Mouse (Mus musculus) heart, embryonic 11.5 days (tissue): ENCODE measurements around the gene Strn3. TPM values are rescaled to one million over a fixed set of nuclear protein-coding genes. Genes with fewer than 3 reads are reported as not detected.

ENCODE experiments used
- ATAC-seq: fragments of 200-750 bp; cut with Nextera tagmentation; replicated peaks from 2 replicates; pipeline ENCODE4 v1.8.0; 2017; ENCODE audit warnings: moderate library complexity; ENCODE audit not compliant: insufficient number of reproducible peaks, low FRiP score, low TSS enrichment
- H3K27ac ChIP-seq: fragments of 300-500 bp; sonication (generic); 2 replicates; pipeline ENCODE4 v1.5.1; 2014; ENCODE audit warnings: mild to moderate bottlenecking, low read depth, low read length
- H3K27me3 ChIP-seq: fragments of 300-500 bp; sonication (generic); 2 replicates; pipeline ENCODE4 v1.6.1; 2014; ENCODE audit warnings: mild to moderate bottlenecking, low read length, mixed read lengths; ENCODE audit not compliant: control insufficient read depth, insufficient read depth
- H3K36me3 ChIP-seq: fragments of 300-500 bp; sonication (generic); 2 replicates; pipeline ENCODE4 v1.6.1; 2014; ENCODE audit warnings: mild to moderate bottlenecking, low read length, moderate library complexity, mixed read lengths; ENCODE audit not compliant: control insufficient read depth, insufficient read depth
- H3K4me1 ChIP-seq: fragments of 300-500 bp; sonication (generic); 2 replicates; pipeline ENCODE4 v1.6.1; 2014; ENCODE audit warnings: low read length; ENCODE audit not compliant: control insufficient read depth, insufficient read depth
- H3K4me2 ChIP-seq: fragments of 300-500 bp; sonication (generic); 2 replicates; pipeline ENCODE4 v1.6.1; 2014; ENCODE audit warnings: mild to moderate bottlenecking, moderate library complexity
- H3K4me3 ChIP-seq: fragments of 300-500 bp; sonication (generic); 2 replicates; pipeline ENCODE4 v1.5.1; 2014; ENCODE audit warnings: low read depth, low read length
- H3K9ac ChIP-seq: fragments of 300-500 bp; sonication (generic); 2 replicates; pipeline ENCODE4 v1.6.1; 2014; ENCODE audit warnings: mild to moderate bottlenecking, low read depth, low read length, moderate library complexity
- H3K9me3 ChIP-seq: fragments of 300-500 bp; sonication (generic); replicated peaks from 2 replicates; pipeline ENCODE4 v1.6.1; 2016; ENCODE audit warnings: low read length; ENCODE audit not compliant: control insufficient read depth
- WGBS: fragments of 180-500 bp; shearing (Covaris S2); extraction: QIAGEN DNeasy Blood & Tissue Kit; methylation state at CpG from one replicate; pipeline ENCODE4 v1.1.7; 2014; ENCODE audit not compliant: insufficient replicate concordance; 5-methylcytosine and 5-hydroxymethylcytosine counted together
- polyA plus RNA-seq: library from polyadenylated mRNA; unstranded; fragments of >200 nt; fragmentation: Nextera tagmentation; extraction: Ambion mirVana; gene quantifications from 2 replicates; pipeline ENCODE4 v1.2.1, GENCODE M21; 2014

Strn3 gene
- polyA plus RNA-seq, 1 experiment from 2014 or later, result 46.1 TPM

DNA sequence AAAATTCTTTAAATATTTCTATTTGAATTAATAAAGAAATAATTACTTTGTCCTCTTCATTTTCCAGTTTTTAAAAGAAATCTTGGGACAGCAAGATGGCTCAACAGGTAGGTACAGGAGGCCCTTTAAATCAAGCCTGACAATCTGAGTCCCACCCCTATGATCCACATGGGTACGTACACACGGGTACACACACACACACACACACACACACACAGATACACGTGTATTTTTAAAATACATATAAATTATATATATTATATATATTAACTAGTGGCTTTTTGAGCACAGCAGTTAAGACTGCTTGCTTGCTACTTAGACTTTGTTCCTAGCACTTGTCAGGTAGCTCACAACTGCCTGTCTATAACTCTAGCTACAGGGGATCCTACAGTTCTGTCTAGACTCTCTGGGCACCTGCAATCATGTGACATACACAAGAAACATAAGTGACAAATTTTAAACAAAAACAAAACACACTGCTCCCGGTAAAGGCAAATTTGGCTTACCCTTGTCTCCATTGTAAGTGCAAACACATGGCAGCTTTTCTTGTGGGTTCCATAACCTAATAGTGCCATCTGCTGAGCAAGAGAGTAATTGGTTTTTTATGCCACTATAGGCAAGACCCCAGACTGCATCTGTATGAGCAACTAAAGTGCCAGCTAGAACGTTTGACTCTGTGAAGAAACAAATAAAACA, 68.9 kb downstream of the Strn3 start:
- no peak for ATAC-seq
- no peaks in the 10 kb centered on the region for H3K9me3 ChIP-seq
- 85% methylated on average over 5 of the region's 5 CpGs for WGBS
- no peaks in the 10 kb centered on the region for H3K27me3 ChIP-seq
- no peak overlapping the region for H3K4me3 ChIP-seq
- 0 out of 2 replicates have a peak, but pooled peaks cover 2% of the 10 kb centered on the region for H3K36me3 ChIP-seq
- H3K9ac ChIP-seq, result no peak overlapping the region
- no peak overlapping the region for H3K4me2 ChIP-seq
- no peak overlapping the region for H3K27ac ChIP-seq
- no peaks in the 10 kb centered on the region for H3K4me1 ChIP-seq

DNA sequence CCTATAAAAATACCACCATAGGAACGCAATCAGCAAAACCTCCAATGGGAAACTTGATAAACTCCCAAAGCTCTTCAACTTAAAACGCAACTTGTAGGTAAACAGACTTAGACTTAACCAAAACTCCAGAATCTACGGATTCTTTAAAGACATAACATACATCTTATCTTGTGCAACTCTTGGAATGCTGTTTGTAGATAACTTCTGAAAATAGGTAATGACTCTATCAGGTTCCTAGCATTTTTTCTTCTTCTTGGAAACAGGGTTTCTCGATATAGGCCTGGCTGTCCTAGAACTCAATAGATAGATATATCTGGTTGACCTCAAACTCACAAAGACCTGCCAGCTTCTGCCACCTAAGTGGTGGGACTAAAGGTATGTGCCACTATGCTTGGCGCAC, 70.5 kb downstream of the Strn3 start:
- no peak overlapping the region for H3K4me3 ChIP-seq
- no peak overlapping the region for H3K9ac ChIP-seq
- no peaks in the 10 kb centered on the region for H3K9me3 ChIP-seq
- no peak for ATAC-seq
- peaks cover 8% of the 10 kb centered on the region for H3K36me3 ChIP-seq
- WGBS, result 76% methylated on average over 5 of the region's 5 CpGs
- H3K27me3 ChIP-seq, result no peaks in the 10 kb centered on the region
- no peaks in the 10 kb centered on the region for H3K4me1 ChIP-seq
- H3K4me2 ChIP-seq, result no peak overlapping the region
- H3K27ac ChIP-seq, result no peak overlapping the region

DNA sequence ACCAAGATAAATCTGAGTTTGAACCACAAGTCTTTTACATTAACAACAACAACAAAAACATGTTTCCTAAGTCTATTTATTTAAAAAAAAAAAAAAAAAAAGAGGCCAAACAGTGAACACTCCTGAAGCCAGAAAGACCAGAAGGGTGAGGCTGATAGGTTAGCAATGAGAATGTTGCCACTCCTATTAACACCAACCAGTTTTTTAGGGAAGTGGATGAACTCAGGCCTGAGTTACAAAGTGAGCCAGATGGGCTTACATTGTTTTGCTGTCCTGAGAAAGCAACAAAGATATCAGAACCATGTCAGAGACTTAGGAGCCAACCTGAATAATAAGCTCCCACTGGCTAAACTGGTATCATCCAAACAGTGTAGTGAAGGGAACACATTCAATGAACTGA, 71.1 kb downstream of the Strn3 start:
- H3K27ac ChIP-seq, result no peak overlapping the region
- ATAC-seq, result no peak
- H3K36me3 ChIP-seq, result peaks cover 8% of the 10 kb centered on the region
- no peaks in the 10 kb centered on the region for H3K27me3 ChIP-seq
- H3K9me3 ChIP-seq, result no peaks in the 10 kb centered on the region
- no peak overlapping the region for H3K9ac ChIP-seq
- H3K4me3 ChIP-seq, result no peak overlapping the region
- no peak overlapping the region for H3K4me2 ChIP-seq
- H3K4me1 ChIP-seq, result no peaks in the 10 kb centered on the region

DNA sequence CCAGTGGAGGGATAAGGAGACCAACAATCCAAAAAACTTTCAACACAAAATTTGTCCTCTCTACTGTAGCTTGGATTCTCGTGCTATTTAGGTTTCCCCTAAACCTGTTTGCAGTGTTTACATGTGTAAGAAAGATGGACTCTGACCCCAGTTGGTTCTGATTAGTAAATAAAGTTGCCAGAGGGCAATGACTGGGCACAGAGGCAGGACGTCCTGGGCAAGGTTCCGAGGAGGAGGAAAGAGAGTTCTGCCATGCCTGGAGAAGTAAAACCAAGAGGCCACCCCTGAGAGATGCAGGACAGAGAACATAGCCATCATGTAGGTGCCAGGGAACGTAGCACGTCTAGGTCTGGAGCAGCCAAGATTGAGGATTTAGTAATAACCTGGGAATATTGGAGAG, 79.3 kb downstream of the Strn3 start:
- Histone ChIP-seq H3K9me3 (no peaks in the 10 kb centered on the region), H3K27ac (no peak overlapping the region), H3K4me1 (no peaks in the 10 kb centered on the region), H3K4me3 (no peak overlapping the region), H3K36me3 (peaks cover 18% of the 10 kb centered on the region), H3K9ac (no peak overlapping the region), H3K4me2 (no peak overlapping the region), H3K27me3 (no peaks in the 10 kb centered on the region)
- 87% methylated on average over 5 of the region's 5 CpGs for WGBS
- no peak for ATAC-seq

DNA sequence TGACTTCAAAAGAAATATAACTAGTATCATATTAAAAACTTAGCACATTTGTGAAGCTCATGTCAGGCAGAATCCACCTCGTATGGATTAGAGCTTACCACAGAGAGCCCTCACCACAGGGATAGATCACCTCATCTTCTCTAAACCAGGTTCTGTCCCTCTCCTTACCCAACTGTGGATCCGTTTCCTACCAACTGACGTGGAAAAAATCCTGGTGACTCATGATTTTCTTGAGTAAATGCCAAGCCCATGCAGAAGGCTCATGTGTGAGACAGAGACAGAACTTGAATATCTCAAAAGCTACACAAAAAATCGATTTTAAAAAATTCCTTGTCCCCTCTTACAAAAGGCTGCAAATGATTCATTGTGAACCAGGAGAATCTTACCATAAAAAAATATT, 85.6 kb downstream of the Strn3 start:
- H3K4me1 ChIP-seq, result no peaks in the 10 kb centered on the region
- no peak overlapping the region for H3K27ac ChIP-seq
- H3K9me3 ChIP-seq, result no peaks in the 10 kb centered on the region
- H3K4me3 ChIP-seq, result no peak overlapping the region
- H3K9ac ChIP-seq, result no peak overlapping the region
- no peak overlapping the region for H3K4me2 ChIP-seq
- WGBS, result 84% methylated on average over 4 of the region's 4 CpGs
- peaks cover 14% of the 10 kb centered on the region; the same call in 1 of the 2 replicates for H3K36me3 ChIP-seq
- ATAC-seq, result no peak
- H3K27me3 ChIP-seq, result no peaks in the 10 kb centered on the region

DNA sequence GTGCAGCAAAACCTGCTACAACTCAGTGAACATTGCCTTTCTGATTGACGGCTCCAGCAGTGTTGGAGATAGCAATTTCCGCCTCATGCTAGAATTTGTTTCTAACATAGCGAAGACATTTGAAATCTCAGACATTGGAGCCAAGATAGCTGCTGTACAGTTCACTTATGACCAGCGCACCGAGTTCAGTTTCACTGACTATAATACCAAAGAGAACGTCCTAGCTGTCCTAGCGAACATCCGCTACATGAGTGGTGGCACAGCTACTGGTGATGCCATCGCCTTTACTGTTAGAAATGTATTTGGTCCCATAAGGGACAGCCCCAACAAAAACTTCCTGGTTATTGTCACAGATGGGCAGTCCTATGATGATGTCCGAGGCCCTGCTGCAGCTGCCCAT, 88.4 kb downstream of the Strn3 start:
- H3K4me3 ChIP-seq, result no peak overlapping the region
- H3K9ac ChIP-seq, result no peak overlapping the region
- no peaks in the 10 kb centered on the region for H3K4me1 ChIP-seq
- 93% methylated on average over 10 of the region's 10 CpGs for whole genome bisulfite sequencing
- no peaks in the 10 kb centered on the region for H3K27me3 ChIP-seq
- H3K36me3 ChIP-seq, result peaks cover 9% of the 10 kb centered on the region; the same call in 1 of the 2 replicates
- no peak overlapping the region for H3K27ac ChIP-seq
- no peak for ATAC-seq
- no peaks in the 10 kb centered on the region for H3K9me3 ChIP-seq
- H3K4me2 ChIP-seq, result no peak overlapping the region

DNA sequence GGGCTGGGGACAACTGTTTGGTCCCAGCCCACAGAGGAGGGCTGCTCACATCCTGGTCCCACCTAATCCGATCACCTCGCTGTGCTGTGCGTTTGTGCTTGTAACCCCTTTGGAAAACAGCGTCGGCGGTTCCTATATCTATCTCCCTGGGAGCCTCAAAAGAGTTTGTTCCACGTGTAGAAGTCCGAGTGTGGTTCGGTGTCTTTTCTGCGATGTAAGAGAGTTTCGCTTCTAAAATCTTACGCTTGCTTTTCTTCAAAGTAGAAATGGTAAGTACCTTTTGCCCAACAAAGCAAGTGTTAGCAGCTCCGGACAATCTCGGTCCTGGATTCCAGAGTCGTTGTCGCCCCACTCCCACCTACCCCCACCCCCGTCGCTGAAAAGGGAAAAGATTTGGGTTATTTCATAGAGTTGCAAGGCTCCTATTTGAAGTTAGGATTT, 97.6 kb downstream of the Strn3 start:
- Histone ChIP-seq H3K27me3 (peaks cover 45% of the 10 kb centered on the region), H3K9ac (peak overlapping the region; percentile 39), H3K4me2 (peak overlapping the region; percentile 97), H3K36me3 (no peaks in the 10 kb centered on the region), H3K9me3 (no peaks in the 10 kb centered on the region), H3K27ac (no peak overlapping the region), H3K4me3 (peak overlapping the region; percentile 65), H3K4me1 (peaks cover 5% of the 10 kb centered on the region)
- no peak for ATAC-seq
- 2% methylated on average over 18 of the region's 18 CpGs for whole genome bisulfite sequencing

DNA sequence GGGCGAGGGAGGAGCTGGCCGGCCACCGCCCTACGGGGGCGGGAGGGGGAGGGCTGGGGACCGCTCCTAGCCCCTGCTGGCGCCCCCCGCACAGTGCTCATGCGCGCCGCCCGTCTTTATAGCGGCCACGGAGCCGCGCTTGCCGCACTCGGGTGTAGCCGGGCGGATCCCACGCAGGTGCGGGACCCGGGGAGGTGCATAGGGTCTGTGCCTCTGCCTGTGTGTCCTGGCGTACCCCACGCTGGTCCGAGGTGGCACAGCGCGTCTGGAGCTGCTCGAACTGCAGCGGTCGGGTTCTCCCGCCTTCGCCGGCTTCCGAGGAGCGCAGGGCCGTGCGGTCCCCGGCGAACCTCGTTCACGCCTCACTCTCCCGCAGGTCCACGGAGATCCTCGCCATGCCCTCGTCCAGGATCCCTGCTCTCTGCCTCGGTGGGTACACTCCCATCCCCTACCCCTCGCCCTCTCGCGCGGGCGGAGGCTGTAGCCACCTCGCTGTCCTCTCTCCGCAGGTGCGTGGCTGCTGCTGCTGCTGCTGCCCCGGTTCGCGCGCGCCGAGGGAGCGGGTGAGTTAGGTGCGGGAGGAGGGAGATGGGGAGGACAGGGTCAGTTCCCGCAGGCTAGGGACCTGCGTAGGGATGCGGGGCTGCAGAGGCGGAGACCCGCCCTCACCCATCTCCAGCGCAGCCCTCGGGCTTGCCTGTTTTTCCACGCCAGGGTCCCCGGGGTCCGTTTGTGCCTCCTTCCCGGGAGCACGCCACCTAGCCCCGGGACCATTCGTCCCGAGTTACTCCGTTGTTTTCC, 98.3 kb downstream of the Strn3 start, which contains the start of gene Coch:
Coch (plus strand) TSS at position 113 of the 801 bp plus-strand sequence.
- peaks cover 5% of the 10 kb centered on the region for H3K4me1 ChIP-seq
- WGBS, result under 1% methylated on average over 72 of the region's 79 CpGs
- H3K9me3 ChIP-seq, result no peaks in the 10 kb centered on the region
- H3K4me3 ChIP-seq, result peak within 1 kb of the TSS; percentile 65
- H3K4me2 ChIP-seq, result peak within 1 kb of the TSS; percentile 97
- H3K9ac ChIP-seq, result peak within 1 kb of the TSS; percentile 47
- no peak within 1 kb of the TSS for H3K27ac ChIP-seq
- no peaks in the 10 kb centered on the region for H3K36me3 ChIP-seq
- H3K27me3 ChIP-seq, result peaks cover 45% of the 10 kb centered on the region
- peak; percentile 61 for ATAC-seq
